7 mouse cellular contexts compared by ENCODE assay signal in genomic region chr10:77353031-77353745, GRCm38 (mm10).
DNase-seq lines count a peak whose midpoint lies in the region; ATAC-seq and TF ChIP-seq lines count a peak whose summit lies in the region.

No protein-coding gene starts in this region.

- no peak overlapping the region for H3K4me3 ChIP-seq in cortical plate, adult 2 months (ENCODE audit: insufficient read depth, low read length)
- no peak overlapping the region for H3K4me3 ChIP-seq in intestine, embryonic 15.5 days (replicated peaks)
- H3K4me3 ChIP-seq in midbrain, embryonic 11.5 days (ENCODE audit: low read depth, low read length) = no peak overlapping the region
- H3K4me3 ChIP-seq in small intestine, adult 2 months (ENCODE audit: low read depth, low read length) = no peak overlapping the region

- WGBS in intestine, embryonic 15.5 days = 85% methylated on average over 6 of the region's 6 CpGs
- WGBS in midbrain, embryonic 11.5 days = 86% methylated on average over 6 of the region's 6 CpGs
- WGBS in small intestine, adult 2 months = 80% methylated on average over 6 of the region's 6 CpGs

- no peak overlapping the region for H3K4me2 ChIP-seq in intestine, embryonic 15.5 days (replicated peaks)
- no peak overlapping the region for H3K4me2 ChIP-seq in midbrain, embryonic 11.5 days

- no peak overlapping the region for H3K9ac ChIP-seq in intestine, embryonic 15.5 days
- no peak overlapping the region for H3K9ac ChIP-seq in midbrain, embryonic 11.5 days (ENCODE audit: low read length)

- no peaks in the 10 kb centered on the region for H3K4me1 ChIP-seq in cortical plate, adult 2 months (ENCODE audit: control insufficient read depth, insufficient read depth, low read length)
- no peaks in the 10 kb centered on the region for H3K4me1 ChIP-seq in intestine, embryonic 15.5 days (replicated peaks)
- no peaks in the 10 kb centered on the region for H3K4me1 ChIP-seq in midbrain, embryonic 11.5 days (ENCODE audit: control insufficient read depth, insufficient read depth, low read length)
- H3K4me1 ChIP-seq in small intestine, adult 2 months (ENCODE audit: control insufficient read depth, insufficient read depth, insufficient read length, low read length) = no peaks in the 10 kb centered on the region

- peak; percentile 98 for TF ChIP-seq CTCF in cortical plate, adult 2 months (IDR thresholded peaks at IDR 0.05; ENCODE audit: extremely low read depth, insufficient read depth, low read length)
- TF ChIP-seq CTCF in small intestine, adult 2 months (IDR thresholded peaks at IDR 0.05; ENCODE audit: extremely low read depth, insufficient read length, insufficient replicate concordance, low read depth, low read length) = peak; percentile 69; the same call in 1 of the 2 replicates

- no peaks in the 10 kb centered on the region for H3K9me3 ChIP-seq in intestine, embryonic 15.5 days
- H3K9me3 ChIP-seq in midbrain, embryonic 11.5 days (ENCODE audit: control insufficient read depth, low read length) = no peaks in the 10 kb centered on the region

- H3K27me3 ChIP-seq in intestine, embryonic 15.5 days (replicated peaks) = no peaks in the 10 kb centered on the region
- H3K27me3 ChIP-seq in midbrain, embryonic 11.5 days (ENCODE audit: control insufficient read depth, insufficient read depth, low read length) = no peaks in the 10 kb centered on the region
- H3K27me3 ChIP-seq in small intestine, adult 2 months (ENCODE audit: control insufficient read depth, insufficient read depth, low read length) = no peaks in the 10 kb centered on the region

- intact Hi-C loops in left cerebral cortex, postnatal 10 days (cut with DNase I) = loop anchor here (2.0 to 10.0 kb wide), 4 partner anchors 70 to 268 kb away; no protein-coding TSS in a partner anchor

- no peaks in the 10 kb centered on the region for H3K36me3 ChIP-seq in intestine, embryonic 15.5 days
- no peaks in the 10 kb centered on the region for H3K36me3 ChIP-seq in midbrain, embryonic 11.5 days (ENCODE audit: control insufficient read depth, insufficient read depth, low read length)
- H3K36me3 ChIP-seq in small intestine, adult 2 months (ENCODE audit: control insufficient read depth, insufficient read depth, low read length) = no peaks in the 10 kb centered on the region

- DNase-seq in adrenal gland, adult (ENCODE audit: inconsistent age in 2 of 2, low spot score in 1 of 2) = peak; percentile 79 to 93
- peak; percentile 54 to 70 for DNase-seq in gastrocnemius, adult 8-10 months (ENCODE audit: low spot score in 2 of 2)
- peak; percentile 81 to 87 for DNase-seq in left cerebral cortex, postnatal 10 days (ENCODE audit: extremely low spot score in 1 of 2, low spot score in 2 of 2)
- DNase-seq in midbrain, embryonic 11.5 days (ENCODE audit: low spot score, missing footprints) = peak; percentile 92

- no peak overlapping the region for H3K27ac ChIP-seq in cortical plate, adult 2 months (ENCODE audit: insufficient read depth, low read length)
- H3K27ac ChIP-seq in intestine, embryonic 15.5 days = no peak overlapping the region
- no peak overlapping the region for H3K27ac ChIP-seq in midbrain, embryonic 11.5 days (ENCODE audit: low read depth, low read length)
- no peak overlapping the region for H3K27ac ChIP-seq in small intestine, adult 2 months (ENCODE audit: insufficient read depth, low read depth, low read length)

- no peak for TF ChIP-seq POLR2A in cortical plate, adult 2 months (IDR thresholded peaks at IDR 0.05; ENCODE audit: extremely low read depth, insufficient read depth, low read length)
- no peak for TF ChIP-seq POLR2A in small intestine, adult 2 months (IDR thresholded peaks at IDR 0.05; ENCODE audit: low read depth, low read length)

- ATAC-seq in intestine, embryonic 15.5 days = peak; percentile 75
- ATAC-seq in midbrain, embryonic 11.5 days (ENCODE audit: low FRiP score) = peak; percentile 58; the same call in 1 of the 2 replicates
